Mouse (Mus musculus): ENCODE data around the gene Rbmxl1. TPM values are rescaled to one million over a fixed set of nuclear protein-coding genes. Genes with fewer than 3 reads are reported as not detected.

Gene Rbmxl1
- polyA plus RNA-seq, 1 experiment from 2014 or later = 51.2 TPM

DNA sequence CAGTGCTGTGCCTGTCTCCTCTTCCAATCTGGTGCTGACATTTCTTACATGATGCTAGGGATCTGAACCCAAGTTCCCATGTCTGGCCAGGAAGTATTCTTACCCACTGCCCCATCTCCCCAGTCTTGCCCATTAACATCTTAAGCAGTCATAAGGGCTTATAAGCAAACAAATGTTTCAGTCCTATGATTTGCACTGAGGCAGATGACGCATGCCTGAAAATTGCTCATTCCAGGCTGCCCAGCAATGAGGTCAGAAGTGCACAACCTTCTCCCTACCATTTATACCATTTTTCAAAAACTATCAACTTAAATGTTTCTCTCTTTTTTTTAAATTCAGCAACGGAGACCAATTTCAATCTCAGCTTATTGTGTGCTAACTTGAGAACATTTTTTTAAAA, 44.8 kb downstream of the Rbmxl1 start:
- Histone ChIP-seq H3K9me3 (ENCODE audit: low read length) (no peaks in the 10 kb centered on the region), H3K4me3 (ENCODE audit: low read depth, low read length) (no peak overlapping the region), H3K27ac (ENCODE audit: low read depth) (no peak overlapping the region), H3K36me3 (replicated peaks; ENCODE audit: insufficient read depth, low read length) (no peaks in the 10 kb centered on the region), H3K27me3 (ENCODE audit: insufficient read depth, low read length) (no peaks in the 10 kb centered on the region), H3K4me2 (ENCODE audit: low read depth, low read length) (no peak overlapping the region), H3K9ac (replicated peaks) (no peak overlapping the region), H3K4me1 (ENCODE audit: insufficient read depth) (no peaks in the 10 kb centered on the region)
- no peak for ATAC-seq
- TF ChIP-seq EP300 (IDR thresholded peaks at IDR 0.05; ENCODE audit: low read depth) (no peak), CTCF (IDR thresholded peaks at IDR 0.05; ENCODE audit: low read depth) (no peak)
- 70% methylated on average over 2 of the region's 2 CpGs for WGBS (ENCODE audit: insufficient replicate concordance)
- no peak for DNase-seq

DNA sequence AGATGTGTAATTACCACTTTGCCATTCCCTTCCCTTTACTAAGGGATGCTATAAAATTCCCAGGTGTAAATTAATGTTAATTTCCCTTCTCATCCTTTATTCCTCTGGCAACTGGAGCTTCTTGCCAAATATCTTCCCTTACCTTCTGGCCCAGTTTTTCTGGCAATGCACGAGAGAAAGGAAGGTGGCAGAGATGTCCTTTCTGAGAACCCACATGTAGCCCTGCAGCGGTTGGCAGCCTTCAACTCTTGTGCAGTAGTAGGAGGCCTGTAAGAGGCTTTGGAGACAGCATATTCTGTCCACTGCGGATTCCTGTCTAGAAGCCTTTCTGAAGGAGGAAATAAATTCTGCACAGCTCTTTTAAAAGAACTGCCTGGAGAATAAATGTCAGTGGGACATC, 52.3 kb downstream of the Rbmxl1 start:
- DNase-seq (no peak), ATAC-seq (no peak)
- Histone ChIP-seq H3K27me3 (ENCODE audit: insufficient read depth, low read length) (no peaks in the 10 kb centered on the region), H3K4me2 (ENCODE audit: low read depth, low read length) (no peak overlapping the region), H3K9me3 (ENCODE audit: low read length) (no peaks in the 10 kb centered on the region), H3K36me3 (replicated peaks; ENCODE audit: insufficient read depth, low read length) (no peaks in the 10 kb centered on the region), H3K4me1 (ENCODE audit: insufficient read depth) (no peaks in the 10 kb centered on the region), H3K4me3 (ENCODE audit: low read depth, low read length) (no peak overlapping the region), H3K27ac (ENCODE audit: low read depth) (no peak overlapping the region), H3K9ac (replicated peaks) (no peak overlapping the region)
- 73% methylated on average over 3 of the region's 3 CpGs for WGBS (ENCODE audit: insufficient replicate concordance)
- no peak for TF ChIP-seq EP300 (IDR thresholded peaks at IDR 0.05; ENCODE audit: low read depth)
- TF ChIP-seq CTCF (IDR thresholded peaks at IDR 0.05; ENCODE audit: low read depth) = no peak

Other genes starting within 250 kb of the Rbmxl1 start
- not detected in 2 replicates for gene Pou4f2, start 72.3 kb downstream of the Rbmxl1 start, polyA plus RNA-seq (2015; fragmentation: Nextera tagmentation; extraction: Ambion mirVana)
- 3.6 and 4.1 TPM in 2 replicates for gene Slc10a7, start 448 bp upstream of the Rbmxl1 start, polyA plus RNA-seq (2015; fragmentation: Nextera tagmentation; extraction: Ambion mirVana)

All from liver, postnatal 0 days (tissue).